ENCODE assay signal across 19 mouse cellular contexts in genomic region chr8:22214826-22215225, GRCm38 (mm10). TPM values are rescaled to one million over a fixed set of nuclear protein-coding genes. Genes with fewer than 3 reads are reported as not detected.
DNase-seq lines count a peak whose midpoint lies in the region; TF ChIP-seq lines count a peak whose summit lies in the region.
"Had no signal": no experiment of that assay in that cellular context is flagged by ENCODE, and none has a peak within 500 bp of the region (broad histone marks: within the 10 kb centered on the region; RNA-seq: fewer than 3 reads in every experiment).

No protein-coding gene starts in this region.

- no peak for TF ChIP-seq CTCF in gastrocnemius, adult 2 months (IDR thresholded peaks at IDR 0.05)

- peak overlapping the region; percentile 51 for H3K27ac ChIP-seq in gastrocnemius, adult 2 months
- H3K27ac ChIP-seq: embryonic facial prominence, embryonic 10.5 days; forebrain, embryonic 12.5 days; hindbrain, embryonic 15.5 days; intestine, embryonic 15.5 days; kidney, embryonic 15.5 days; liver, embryonic 15.5 days; midbrain, embryonic 13.5 days; neural tube, embryonic 13.5 days had no signal

- peak; percentile 24 for DNase-seq in gastrocnemius, adult 2 months
- no peak for DNase-seq in gastrocnemius, postnatal 25 days
- peak; percentile 29 for DNase-seq in urinary bladder, adult 2 months (ENCODE audit: low spot score)
- DNase-seq in urinary bladder, postnatal 10 days (ENCODE audit: low spot score), result no peak
- peak; percentile 15 for DNase-seq in heart, postnatal 4 days
- no peak for DNase-seq in kidney, postnatal 10 days
- no peak for DNase-seq in lung, postnatal 36 days
- DNase-seq: cerebellum, adult 9-10 months; right cerebral cortex, adult 18-20 months; thymus, postnatal 25 days had no signal

- intact Hi-C loops in gastrocnemius, adult 2 months (cut with DNase I), result no loop called here

- no peak overlapping the region for H3K4me3 ChIP-seq in gastrocnemius, adult 2 months
- H3K4me3 ChIP-seq: embryonic facial prominence, embryonic 10.5 days; forebrain, embryonic 12.5 days; hindbrain, embryonic 15.5 days; intestine, embryonic 15.5 days; kidney, embryonic 15.5 days; liver, embryonic 15.5 days; midbrain, embryonic 13.5 days; neural tube, embryonic 13.5 days had no signal

RNA-seq across cellular contexts. Expression of gene Thsd1, which starts 12.3 kb away (rescaled TPM):
- total RNA-seq in gastrocnemius, adult 2 months (2021), result 1 to 10 TPM; 1.6 to 1.9 TPM
- total RNA-seq in gastrocnemius, postnatal 25 days (2021), result 1 to 10 TPM; 1.8 to 2.0 TPM
- polyA plus RNA-seq in urinary bladder, adult 2 months (2012; rRNA removed), result 12.1 and 12.3 TPM in 2 replicates
- 10 to 100 TPM; 14.4 to 14.6 TPM for total RNA-seq in heart, postnatal 4 days (2021)
- polyA plus RNA-seq: G1E had no signal

RNA-seq across cellular contexts. Expression of gene Vps36, which starts 22.2 kb away (rescaled TPM):
- total RNA-seq in gastrocnemius, adult 2 months (2021), result 10 to 100 TPM; 31.6 to 31.8 TPM
- 10 to 100 TPM; 27.9 to 33.0 TPM for total RNA-seq in gastrocnemius, postnatal 25 days (2021)
- 29.0 and 30.2 TPM in 2 replicates for polyA plus RNA-seq in urinary bladder, adult 2 months (2012; rRNA removed)
- total RNA-seq in heart, postnatal 4 days (2021), result 10 to 100 TPM; 31.4 to 34.2 TPM

RNA-seq across cellular contexts. Expression of gene Ckap2, which starts 29.2 kb away (rescaled TPM):
- total RNA-seq in gastrocnemius, adult 2 months (2021), result not detected
- total RNA-seq in gastrocnemius, postnatal 25 days (2021), result under 1 TPM; 0.46 to 0.96 TPM
- 4.7 and 5.1 TPM in 2 replicates for polyA plus RNA-seq in urinary bladder, adult 2 months (2012; rRNA removed)
- 10 to 100 TPM; 32.1 to 34.8 TPM for total RNA-seq in heart, postnatal 4 days (2021)

RNA-seq across cellular contexts. Expression of gene Nek3, which starts 48.6 kb away (rescaled TPM):
- total RNA-seq in gastrocnemius, adult 2 months (2021), result 1 to 10 TPM; 2.8 to 3.4 TPM
- 1 to 10 TPM; 2.4 to 2.8 TPM for total RNA-seq in gastrocnemius, postnatal 25 days (2021)
- polyA plus RNA-seq in urinary bladder, adult 2 months (2012; rRNA removed), result 10.1 and 10.2 TPM in 2 replicates
- 1 to 10 TPM; 1.9 to 2.4 TPM for total RNA-seq in heart, postnatal 4 days (2021)

Comparison
In these comparisons a context has a peak if more than half of its experiments do, and no peak if none do; other contexts are left out.
1. DNase-seq: peak in gastrocnemius, adult 2 months (single experiment), urinary bladder, adult 2 months (single experiment) and heart, postnatal 4 days (single experiment); none in gastrocnemius, postnatal 25 days (single experiment), urinary bladder, postnatal 10 days (single experiment), kidney, postnatal 10 days (single experiment) and lung, postnatal 36 days (single experiment).
2. RNA of gene Thsd1, which starts 12.3 kb away (total RNA-seq): 14.4 to 14.6 TPM in heart, postnatal 4 days; 1.8 to 2.0 TPM in gastrocnemius, postnatal 25 days and 1.6 to 1.9 TPM in gastrocnemius, adult 2 months; every median in the first group is over 4 times any median in the second.
3. RNA of gene Ckap2, which starts 29.2 kb away (total RNA-seq): 32.1 to 34.8 TPM in heart, postnatal 4 days; 0.46 to 0.96 TPM in gastrocnemius, postnatal 25 days and not detected in gastrocnemius, adult 2 months; every median in the first group is over 10 times any median in the second.